Mouse (Mus musculus): Measurements from ENCODE around the gene Wapl.

Gene Wapl

DNA sequence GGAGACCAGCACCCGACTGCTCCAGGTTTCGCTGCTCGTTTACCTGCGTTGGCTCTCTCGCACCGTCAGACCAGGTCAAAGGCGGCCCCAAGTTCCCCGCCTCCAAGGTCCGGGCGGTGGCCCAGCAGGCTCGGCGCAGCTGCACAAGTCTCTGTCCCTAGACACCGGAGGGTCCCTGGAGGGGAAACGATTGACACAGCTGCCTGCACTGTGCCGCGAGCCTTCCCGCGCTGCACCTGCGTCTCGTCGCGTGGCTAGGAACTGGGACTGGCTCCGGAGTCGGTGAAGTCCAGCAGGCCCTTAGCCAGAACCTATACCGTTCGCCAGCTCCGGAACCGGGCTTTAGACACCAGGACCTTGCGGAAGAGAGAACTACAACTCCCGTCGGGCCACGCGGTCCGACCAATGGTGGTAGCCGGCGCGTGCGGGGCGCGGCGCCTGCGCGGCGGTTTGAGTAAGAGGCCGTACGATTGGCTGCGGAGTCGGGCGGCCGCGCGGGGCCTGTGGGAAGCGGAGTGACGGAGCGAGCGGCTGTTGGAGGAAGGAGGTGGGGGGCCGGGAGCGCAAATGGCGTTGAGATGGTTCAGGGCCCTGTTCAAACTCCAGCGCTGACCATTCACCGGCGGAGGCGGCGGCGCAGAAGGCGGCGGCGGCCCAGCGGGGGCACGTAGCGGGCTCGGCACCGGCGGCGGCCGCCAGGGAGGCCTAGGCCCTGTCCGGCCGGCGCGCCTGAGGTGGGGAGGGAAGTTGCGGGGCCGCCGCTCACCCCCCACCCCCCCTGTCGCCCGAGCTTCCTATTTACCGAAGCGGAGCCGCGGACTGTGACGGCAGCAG, at the start of gene Wapl:
Gene Wapl (plus strand): TSS at position 534 of the 834 bp plus-strand sequence.
- peak; percentile 93 to 97 for DNase-seq (ENCODE audit: low spot score in 2 of 2)

DNA sequence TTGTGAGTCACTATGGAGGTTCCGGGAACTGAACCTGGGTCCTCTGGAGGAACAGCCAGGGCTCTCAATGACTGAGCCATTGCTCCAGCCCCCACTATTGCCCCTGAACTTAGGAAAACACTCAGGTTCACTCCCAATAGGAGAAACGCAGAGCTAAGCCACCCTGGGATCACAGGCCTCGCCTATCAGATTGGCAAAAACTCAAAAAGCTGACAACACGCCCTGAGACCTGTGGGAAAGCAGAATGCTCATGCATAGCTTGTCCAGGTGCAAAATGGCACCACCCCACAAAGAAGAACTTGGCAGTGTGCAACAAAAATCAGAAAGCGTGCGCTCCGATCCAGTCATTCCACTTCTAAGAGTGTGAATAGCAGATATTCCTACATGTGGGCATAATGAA, 46.9 kb upstream of the Wapl start:
- no peak for DNase-seq (ENCODE audit: low spot score in 2 of 2)

DNA sequence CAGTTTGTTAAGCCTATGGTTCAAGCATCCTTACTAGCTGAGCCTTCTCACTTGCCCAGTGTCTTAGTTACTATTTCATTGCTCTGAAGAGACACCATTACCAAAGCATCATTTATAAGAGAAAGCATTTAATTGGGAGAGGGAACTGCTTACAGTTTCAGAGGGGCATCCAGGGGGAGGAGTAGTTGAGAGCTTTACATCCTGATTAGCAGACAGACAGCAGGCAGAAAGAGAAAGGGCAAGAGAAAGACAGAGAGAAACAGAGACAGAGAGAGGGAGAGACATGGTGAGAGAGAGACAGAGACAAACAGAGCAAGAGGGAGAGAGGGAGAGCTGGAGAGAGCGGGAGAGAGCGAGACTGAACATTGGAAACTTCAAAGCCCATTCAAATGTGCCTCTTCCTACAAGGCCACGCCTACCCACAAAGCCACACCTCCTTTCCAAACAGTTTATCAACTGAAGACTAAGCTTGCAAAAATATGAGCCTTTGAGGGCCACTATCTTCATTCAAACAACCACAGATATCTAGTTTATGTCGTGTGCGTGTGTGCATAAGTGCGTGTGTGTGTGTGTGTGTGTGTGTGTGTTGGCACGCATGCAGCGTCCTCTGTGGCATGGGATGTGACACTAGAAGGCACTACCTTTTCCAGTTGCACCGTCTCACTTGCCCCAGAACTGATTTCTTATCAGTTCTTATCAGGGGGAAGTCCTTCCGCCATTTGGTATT, 40.8 kb upstream of the Wapl start:
- DNase-seq (ENCODE audit: low spot score in 2 of 2): no peak

DNA sequence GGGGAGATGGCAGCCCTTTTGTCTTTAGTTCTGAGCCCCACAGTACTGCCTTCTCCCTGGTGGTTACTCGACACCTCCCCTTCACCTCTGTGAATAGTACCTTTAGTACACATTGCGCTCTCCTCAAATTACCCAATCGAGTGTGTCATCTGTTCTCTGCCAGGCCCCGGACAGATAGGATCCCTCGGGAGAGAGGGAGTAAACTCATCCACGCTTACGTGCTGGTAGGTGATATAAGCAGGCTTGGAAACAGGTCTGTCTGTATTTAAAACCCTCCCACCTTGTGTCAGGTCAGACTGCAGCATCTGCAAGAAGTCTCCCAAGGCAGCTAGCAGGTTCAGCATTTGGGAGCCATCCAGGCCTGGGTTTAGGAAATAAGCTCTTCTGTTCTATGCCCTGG, 38.5 kb upstream of the Wapl start:
- no peak for DNase-seq (ENCODE audit: low spot score in 2 of 2)

GRCm38 (mm10) chr14:34635721-34636120, 38.0 kb upstream of the Wapl start:
- no peak for DNase-seq (ENCODE audit: low spot score in 2 of 2)

GRCm38 (mm10) chr14:34644140-34644539, 29.6 kb upstream of the Wapl start:
- DNase-seq (ENCODE audit: low spot score in 2 of 2): no peak

- no peak for DNase-seq (ENCODE audit: low spot score in 2 of 2)
Measured at GRCm38 (mm10) chr14:34647870-34648475, 25.8 kb upstream of the Wapl start.

- no peak for DNase-seq (ENCODE audit: low spot score in 2 of 2)
Measured at GRCm38 (mm10) chr14:34657131-34657530, 16.6 kb upstream of the Wapl start.

DNA sequence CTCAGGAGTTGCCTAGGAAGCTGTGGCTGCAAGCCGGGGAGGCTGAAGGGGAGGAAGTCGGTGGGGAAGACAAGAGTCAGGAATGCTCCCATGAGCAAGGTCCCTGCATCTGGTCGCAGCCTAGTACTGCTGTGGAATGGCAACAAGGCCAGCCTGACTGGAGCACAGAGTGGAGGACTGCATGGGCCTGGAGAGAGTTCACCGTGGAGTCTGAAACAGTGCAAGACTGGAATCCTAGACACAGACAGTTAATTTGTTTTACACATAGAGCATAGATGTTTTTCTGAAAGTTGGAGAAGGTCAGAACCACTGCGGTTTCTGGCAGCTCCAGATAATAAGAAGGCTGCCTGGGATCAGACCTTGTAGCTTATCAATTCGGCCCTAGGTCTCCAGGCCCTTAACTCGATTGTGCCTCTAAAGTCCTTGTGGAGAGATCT, 13.4 kb upstream of the Wapl start:
- DNase-seq (ENCODE audit: low spot score in 2 of 2): no peak

- DNase-seq (ENCODE audit: low spot score in 2 of 2): no peak
Measured at GRCm38 (mm10) chr14:34660788-34661591, 12.7 kb upstream of the Wapl start.

- peak in 1 of 2 experiments; percentile 15 for DNase-seq (ENCODE audit: low spot score in 2 of 2)
Measured at GRCm38 (mm10) chr14:34661621-34662477, 11.9 kb upstream of the Wapl start.

GRCm38 (mm10) chr14:34662478-34662826, 11.3 kb upstream of the Wapl start:
- no peak for DNase-seq (ENCODE audit: low spot score in 2 of 2)

GRCm38 (mm10) chr14:34663381-34663780, 10.3 kb upstream of the Wapl start:
- DNase-seq (ENCODE audit: low spot score in 2 of 2): no peak

- DNase-seq (ENCODE audit: low spot score in 2 of 2): no peak
Measured at GRCm38 (mm10) chr14:34669082-34669481, 4.6 kb upstream of the Wapl start.

GRCm38 (mm10) chr14:34670256-34670655, 3.5 kb upstream of the Wapl start:
- DNase-seq (ENCODE audit: low spot score in 2 of 2): no peak

- DNase-seq (ENCODE audit: low spot score in 2 of 2): peak in 1 of 2 experiments; percentile 7
Measured at GRCm38 (mm10) chr14:34674229-34674791, 582 bp downstream of the Wapl start.

- no peak for DNase-seq (ENCODE audit: low spot score in 2 of 2)
Measured at GRCm38 (mm10) chr14:34674932-34675331, 1.2 kb downstream of the Wapl start.

DNA sequence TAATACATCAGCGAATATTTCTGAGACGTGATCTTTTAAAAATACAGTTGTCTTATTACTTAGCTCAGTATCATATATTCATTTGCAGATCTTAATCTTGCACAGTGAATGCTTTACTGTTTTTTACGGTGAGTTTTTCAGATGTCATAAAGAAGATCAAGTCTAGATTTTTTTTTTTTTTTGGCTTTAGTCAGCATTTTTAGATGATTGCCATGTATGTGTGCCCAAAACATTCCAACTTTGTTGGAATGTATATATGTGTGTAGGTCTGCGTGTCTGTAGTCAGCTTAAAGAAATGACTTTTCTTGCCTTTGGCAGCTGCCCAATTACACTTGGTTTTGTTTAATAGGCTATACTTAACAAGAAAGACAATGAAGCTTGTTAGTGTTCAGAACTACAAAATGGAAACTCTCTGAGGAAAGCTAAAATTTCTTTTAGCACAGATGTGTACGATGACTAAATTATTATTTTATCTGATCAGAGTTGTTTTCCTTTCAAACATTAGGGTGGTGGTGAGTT, 1.7 kb downstream of the Wapl start:
- DNase-seq (ENCODE audit: low spot score in 2 of 2): no peak

DNA sequence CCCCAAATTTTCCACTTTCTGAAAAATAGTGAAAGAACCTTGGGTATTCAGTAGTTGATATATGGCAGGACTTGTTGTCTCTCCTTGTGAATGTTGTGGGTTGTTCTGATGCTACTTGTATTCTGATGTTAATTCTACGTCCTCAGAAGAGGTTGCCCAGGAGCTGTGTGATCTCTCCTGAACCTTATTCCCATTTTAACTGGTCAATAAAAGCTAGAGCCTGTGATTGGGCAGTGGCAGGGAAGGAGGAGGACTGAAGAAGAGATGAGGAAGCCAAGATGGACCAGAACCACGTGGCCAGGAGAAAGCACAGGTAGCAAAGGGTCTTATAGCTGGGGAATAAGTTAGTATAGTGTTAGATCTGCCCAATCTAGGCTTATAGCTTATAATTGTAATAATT, 7.1 kb downstream of the Wapl start:
- DNase-seq (ENCODE audit: low spot score in 2 of 2): no peak

DNA sequence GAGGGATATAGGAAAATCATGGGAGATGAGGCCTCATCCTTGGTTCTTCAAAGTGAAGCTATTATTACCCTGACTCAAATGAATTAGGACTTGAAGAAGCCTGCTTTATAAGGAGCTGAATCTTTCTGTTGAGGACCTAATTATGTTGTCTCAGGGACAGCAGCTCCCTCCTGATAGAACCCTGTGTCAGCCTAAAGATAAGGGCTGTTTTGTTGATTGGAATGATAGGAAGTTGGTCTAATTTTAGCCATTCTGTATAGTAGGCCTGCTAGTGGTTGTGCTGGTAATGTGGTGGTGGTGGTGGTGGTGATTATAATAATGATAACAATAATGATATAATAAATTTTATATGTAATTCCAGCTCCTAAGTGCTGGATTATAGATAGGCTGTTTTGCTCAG, 11.3 kb downstream of the Wapl start:
- DNase-seq (ENCODE audit: low spot score in 2 of 2): no peak

All from left cerebral cortex, adult 9 months (tissue).